Mouse (Mus musculus) thymus, postnatal 10 days (tissue): ENCODE results near the gene Ccdc171.
A peak's percentile ranks its signal among the peaks of the same experiment; 100 is the strongest.
"Not testable (repeated sequence)": the region's sequence is repeated elsewhere in the genome, so short reads cannot be mapped to it uniquely, and the experiment has no call there.

ENCODE experiments used
- DNase-seq, 2 experiments: peaks; one replicate each; pipeline ENCODE4 v3.0.0; 2021; ENCODE audit warnings: low spot score in 2 of 2

Ccdc171 gene

DNA sequence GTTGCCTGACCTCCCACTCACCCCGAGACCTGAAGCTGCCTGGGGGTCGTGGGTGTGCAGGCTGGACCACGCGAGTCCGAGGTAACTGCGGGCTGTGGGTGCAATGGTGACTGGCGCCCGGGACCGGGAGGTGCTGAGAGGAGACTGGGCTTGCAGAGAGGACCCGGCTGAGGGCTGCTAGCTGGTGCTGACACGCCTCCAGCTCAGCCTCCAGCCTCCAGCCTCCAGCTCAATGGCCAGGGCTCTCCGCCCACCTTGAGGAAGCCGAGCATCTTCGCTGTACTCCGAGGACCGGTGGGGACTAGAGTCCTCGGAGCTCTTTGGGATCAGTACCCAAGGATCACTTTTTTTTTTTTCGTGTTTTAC is 328 bp downstream of the Ccdc171 start:
- DNase-seq = no peak

DNA sequence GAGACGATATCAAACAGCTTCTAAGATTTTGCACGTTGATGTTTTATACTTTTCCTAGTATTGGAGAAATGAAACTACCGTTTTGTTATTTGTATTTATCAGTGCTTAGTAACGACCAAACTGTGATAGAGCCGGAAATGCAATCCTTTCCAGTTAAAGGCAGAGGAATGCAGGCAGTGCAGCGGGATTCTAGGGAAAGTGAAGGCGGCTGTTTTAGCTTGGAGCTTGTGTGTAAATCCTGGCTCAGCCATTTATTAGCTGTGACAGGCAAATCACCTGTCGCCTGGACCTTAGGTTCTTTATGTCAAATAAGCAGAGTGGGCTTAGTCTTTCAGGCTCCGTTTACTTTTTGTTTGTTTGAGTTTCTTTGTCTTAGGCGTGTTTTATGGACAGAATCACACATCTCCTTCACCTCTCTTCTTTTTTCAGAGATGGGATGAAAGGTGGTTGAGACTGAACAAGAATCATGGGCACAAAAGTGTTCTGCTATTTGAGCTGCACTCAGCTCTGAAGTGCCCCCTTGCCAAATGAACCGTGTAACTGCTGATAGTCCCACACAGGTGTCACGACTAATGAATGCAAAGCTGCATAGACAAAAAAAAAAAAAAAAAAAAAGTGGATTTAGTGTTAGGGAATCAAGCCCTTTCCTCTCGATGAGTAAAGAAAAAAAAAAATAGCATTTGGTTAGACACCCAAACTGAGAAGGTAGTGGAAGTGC is 1.1 kb downstream of the Ccdc171 start:
- DNase-seq = no peak

DNA sequence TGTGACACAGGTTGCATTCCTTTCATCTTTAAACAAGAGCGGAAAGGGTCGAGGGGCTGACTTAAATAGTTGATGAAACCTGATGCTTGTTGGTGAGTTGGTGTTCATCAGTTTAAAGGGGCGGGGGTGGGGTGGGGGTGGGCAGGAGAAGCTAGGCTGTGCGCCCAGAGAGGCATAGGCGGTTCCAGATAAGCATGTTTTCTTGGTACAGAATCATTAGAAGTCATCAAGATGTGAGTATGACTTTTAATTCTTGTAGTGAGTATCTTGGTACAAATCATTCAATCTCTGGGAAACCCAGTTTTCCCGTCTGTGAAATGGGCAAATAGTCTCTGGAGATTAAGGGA is 1.6 kb downstream of the Ccdc171 start:
- no peak for DNase-seq

DNA sequence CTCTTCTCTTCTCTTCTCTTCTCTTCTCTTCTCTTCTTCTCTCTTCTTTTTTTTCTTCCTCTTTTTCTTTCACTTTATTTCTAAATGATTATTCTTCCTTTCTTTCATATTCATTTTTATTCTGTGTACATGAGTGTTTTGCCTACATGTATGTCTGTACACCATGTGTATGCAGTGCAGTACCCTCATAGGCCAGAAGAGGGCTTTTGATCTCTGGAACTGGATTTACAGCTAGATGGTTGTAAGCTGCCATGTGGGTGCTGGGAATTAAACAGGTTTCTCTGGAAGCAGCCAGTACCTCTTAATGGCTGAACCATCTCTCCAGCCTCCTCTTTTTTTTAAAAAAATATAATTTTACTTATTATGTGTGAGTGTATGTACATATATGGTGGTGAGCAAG is 2.6 kb downstream of the Ccdc171 start:
- DNase-seq = peak; percentile 53 to 59

DNA sequence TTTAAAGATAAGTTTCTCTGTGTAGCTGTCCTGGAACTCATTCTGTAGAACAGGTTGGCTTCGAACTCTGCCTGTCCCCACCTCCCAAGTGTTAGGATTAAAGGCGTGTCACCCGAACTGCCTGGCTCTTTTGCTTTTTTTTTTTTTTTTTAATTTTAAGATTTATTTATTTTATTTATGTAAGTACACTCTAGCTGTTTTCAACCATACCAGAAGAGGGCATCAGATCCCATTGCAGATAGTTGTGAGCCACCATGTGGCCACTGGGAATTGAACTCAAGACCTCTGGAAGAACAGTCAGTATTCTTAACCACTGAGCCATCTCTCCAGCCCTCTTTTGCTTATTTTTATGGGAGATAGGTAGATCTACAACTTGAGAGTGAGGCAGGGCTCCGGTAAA is 4.7 kb downstream of the Ccdc171 start:
- DNase-seq = not testable (repeated sequence)

DNA sequence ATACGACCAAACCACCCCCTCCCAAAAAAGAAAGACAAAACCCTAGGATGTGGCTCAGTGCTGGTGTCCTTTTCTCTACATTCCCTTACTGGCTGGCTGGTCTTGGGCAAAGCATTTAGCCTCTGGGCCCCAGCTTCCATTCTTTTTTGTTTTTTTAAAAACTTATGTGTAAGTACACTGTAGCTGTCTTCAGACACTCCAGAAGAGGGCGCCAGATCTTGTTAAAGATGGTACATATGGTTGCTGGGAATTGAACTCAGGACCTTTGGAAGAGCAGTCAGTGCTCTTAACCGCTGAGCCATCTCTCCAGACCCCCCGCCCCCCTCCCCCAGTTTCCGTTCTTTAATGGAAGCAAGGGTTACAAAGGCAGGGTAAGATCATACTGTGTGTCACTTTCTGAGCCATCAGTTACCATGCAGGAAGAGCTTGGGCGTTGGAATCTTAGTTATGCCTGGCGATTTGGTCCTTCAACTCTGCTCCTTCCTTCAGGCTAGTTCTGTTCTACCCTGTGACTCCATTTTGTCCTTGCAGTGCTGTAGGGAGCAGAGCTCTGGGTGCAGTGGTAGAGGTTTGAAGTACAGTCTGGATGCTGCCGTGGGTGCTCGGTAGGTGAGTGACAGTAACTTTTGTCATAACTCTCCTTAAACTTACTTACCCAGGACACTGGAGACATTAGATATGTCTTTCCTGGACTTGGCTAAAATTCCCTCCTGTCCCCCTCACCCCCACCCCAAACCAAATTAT is 8.0 kb downstream of the Ccdc171 start:
- DNase-seq = no peak

DNA sequence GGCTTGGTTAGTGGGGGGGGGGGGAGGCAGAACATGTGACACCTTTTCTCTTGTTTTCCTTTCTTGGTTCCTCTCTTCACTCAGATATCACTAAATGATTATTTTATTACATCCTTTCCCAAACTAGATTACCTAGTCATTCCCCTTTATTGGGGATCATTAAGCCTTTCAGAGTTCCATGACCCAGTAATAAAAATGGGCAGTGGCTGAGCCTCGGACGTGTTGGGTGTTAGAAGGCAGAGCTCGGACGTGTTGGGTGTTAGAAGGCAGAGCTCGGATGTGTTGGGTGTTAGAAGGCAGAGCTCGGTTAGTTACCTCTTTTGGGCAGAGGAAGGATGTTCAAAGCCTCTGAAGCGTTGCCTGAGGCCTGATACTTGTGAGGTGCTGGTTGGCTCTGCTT is 8.7 kb downstream of the Ccdc171 start:
- DNase-seq = no peak

DNA sequence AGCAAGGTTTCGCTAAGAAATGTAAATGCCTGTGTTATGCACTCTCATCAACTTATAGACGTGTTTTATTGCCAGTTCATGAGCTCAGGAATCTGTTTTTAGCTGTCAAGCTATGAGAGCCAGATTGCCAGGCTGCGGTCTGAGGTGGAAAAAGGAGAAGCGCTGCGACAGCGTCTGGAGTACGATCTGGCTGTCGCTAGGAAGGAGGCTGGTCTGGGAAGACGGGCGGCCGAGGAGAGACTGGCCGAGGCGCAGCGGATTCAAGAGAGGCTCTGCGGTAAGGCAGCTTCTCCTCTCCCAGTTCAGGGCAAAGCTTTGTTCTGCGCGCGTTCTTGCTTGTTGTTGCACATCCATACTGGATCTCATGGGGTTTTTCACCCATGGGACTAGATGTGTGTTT is 24.2 kb downstream of the Ccdc171 start:
- DNase-seq = no peak

DNA sequence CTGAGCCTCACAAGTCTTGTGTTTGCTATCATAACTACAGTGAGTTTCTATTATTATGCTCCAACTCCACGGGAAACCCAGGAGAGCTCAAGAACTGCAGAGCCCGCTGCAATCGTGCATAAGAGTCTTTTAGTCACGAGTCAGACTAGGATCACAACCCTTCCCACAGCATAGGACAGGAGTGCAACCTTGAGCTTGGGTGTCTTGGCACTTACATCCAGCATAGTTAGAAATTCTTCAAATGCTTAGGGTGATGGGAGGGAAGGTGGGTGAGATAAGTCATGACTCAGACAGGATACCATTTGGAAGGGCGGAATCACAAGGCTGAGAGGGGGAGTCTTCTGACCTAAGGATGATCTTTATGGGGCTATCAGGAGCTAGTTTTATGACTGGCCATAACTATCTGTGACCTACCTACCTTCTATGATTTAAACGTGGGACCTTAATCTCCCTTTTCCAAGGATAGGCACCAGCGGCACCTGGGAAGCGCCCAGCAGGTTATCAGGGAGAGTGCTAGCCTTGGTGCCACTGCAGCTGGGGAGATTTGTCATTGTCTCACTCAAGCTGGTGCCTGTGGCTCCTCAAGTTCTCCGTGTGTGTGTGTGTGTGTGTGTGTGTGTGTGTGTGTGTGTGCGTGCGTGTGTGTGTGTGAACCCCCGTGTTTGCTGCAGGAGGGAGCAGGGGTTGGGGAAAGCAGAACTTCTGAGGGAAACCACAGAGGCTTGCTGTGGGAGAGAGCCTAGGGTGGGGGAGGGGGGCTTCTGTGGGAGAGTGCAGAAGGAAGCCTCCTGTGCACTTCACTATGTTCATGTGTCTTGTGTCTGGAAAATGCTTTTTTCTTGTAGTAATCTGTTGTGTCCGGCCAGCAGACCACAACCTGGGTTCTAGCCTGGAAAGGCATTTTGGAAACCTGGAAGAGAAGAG is 42.1 kb downstream of the Ccdc171 start:
- peak; percentile 39 to 53 for DNase-seq

GRCm38 (mm10) chr4:83568145-83568544 is 42.8 kb downstream of the Ccdc171 start:
- peak; percentile 18 to 24 for DNase-seq

GRCm38 (mm10) chr4:83570569-83570968 is 45.2 kb downstream of the Ccdc171 start:
- peak in 1 of 2 experiments; percentile 24 for DNase-seq

- no peak for DNase-seq
Measured at GRCm38 (mm10) chr4:83571033-83571432, 45.7 kb downstream of the Ccdc171 start.

DNA sequence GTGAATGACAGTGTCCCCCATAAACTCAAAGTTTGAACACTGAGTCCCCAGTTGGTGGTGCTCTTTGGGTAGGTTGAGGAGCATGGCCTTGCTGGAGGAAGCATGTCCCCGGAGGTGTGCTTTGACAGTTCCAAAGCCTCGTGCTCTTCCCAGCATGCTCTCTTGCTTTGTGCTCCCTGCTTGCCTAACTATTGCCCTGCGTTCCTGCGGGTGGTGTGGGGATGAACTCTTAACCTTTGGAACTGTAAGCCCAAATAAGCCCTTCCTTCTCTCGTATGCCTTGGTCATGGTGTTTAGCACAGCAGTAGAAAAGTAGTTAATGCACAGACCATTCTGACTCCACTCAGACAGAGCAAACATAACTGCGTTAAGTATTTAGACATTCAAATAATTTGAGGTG is 47.2 kb downstream of the Ccdc171 start:
- no peak for DNase-seq

DNA sequence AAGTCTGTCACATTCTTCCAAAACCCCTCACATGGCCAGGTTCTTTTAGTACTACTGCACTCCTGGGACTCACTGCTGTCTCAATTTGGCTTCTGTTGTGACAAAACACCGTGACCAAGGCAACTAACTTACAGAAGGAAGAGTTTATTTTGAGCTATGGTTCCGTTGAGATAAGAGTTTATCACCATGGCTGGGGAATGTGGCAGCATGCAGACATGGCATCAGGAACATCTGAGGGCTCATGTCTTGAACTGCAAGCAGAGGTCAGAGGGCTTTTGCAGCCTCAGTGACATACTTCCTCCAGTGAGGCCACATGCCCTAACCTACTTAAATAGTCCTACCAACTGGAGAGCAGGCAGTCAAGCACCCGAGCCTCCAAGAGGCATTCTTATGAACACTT is 51.0 kb downstream of the Ccdc171 start:
- DNase-seq = no peak

GRCm38 (mm10) chr4:83580157-83580556 is 54.8 kb downstream of the Ccdc171 start:
- no peak for DNase-seq

- DNase-seq = no peak
Measured at GRCm38 (mm10) chr4:83587563-83587962, 62.2 kb downstream of the Ccdc171 start.

DNA sequence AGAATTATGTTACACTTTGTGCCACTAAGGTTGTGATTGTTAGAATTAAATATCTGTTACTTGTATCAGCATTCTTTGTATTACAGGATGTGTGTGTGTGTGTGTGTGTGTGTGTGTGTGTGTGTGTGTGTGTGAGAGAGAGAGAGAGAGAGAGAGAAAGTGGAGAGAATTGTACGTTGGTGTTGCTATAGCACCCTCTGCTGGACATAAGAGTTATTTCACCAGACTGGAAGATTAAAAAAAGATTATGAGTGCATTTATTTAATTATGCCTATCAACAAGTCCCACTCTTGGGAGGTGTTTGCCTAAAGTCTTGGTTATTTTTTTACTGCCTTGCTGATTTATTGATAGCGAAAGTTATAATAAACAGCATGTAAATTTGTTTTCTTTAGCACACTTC is 71.1 kb downstream of the Ccdc171 start:
- DNase-seq = no peak

GRCm38 (mm10) chr4:83611111-83611510 is 85.8 kb downstream of the Ccdc171 start:
- DNase-seq = no peak

- DNase-seq = not testable (repeated sequence)
Measured at GRCm38 (mm10) chr4:83623021-83623711, 97.8 kb downstream of the Ccdc171 start.

DNA sequence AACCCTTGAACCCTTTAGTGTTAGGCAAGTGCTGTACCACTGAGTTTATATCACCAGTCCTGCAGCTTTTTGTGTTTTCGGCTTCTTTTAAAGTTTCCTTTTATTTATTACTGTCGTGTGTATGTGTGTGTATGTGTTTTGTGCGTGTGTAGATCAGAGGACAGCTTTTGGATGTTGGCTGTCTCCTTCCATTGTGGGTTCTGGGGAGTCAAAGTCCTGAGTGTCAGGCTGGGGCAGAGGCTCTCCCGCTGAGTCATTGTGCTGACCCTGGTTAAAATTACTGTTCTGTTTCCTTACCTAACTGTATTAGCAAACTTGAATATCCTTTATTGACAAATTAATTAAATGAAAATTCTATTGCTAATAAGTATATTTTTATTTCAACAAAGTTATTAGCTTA is 98.4 kb downstream of the Ccdc171 start:
- DNase-seq = no peak

- no peak for DNase-seq
Measured at GRCm38 (mm10) chr4:83651453-83651852, 126.1 kb downstream of the Ccdc171 start.

DNA sequence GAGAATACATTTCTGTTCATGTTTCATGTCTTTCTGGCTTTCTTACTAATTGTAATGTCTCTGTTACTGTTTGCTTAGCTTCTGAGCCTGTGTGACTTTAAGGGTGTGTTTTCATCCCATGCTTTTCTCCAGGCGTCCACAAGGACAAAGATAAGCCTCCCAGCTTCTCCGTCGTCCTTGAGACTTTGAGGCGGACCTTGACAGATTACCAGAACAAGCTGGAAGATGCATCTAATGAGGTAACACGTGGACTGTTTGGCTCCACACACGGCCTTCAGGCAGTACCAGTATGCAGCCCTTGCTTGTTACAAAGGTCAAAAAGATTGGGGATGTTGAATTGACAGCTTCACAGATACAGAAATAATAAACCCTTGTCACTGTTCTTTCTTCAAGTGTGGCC is 130.1 kb downstream of the Ccdc171 start:
- DNase-seq = no peak
